Mouse (Mus musculus) olfactory bulb, adult 2 months (tissue): ENCODE measurements at regions not wholly inside any gene's neighbourhood (a gene's known extent, or its start where the extent isn't known, plus 50 kb on each side); places are given as distances from the start of the nearest gene placed in this dataset.

Experiments used
- CTCF ChIP-seq: fragments of 200-500 bp; IDR thresholded peaks from 2 replicates; pipeline ENCODE4 v1.5.1; 2012; ENCODE audit warnings: low read depth, mild to moderate bottlenecking, low read length, moderate library complexity; ENCODE audit not compliant: insufficient read depth
- POLR2A ChIP-seq: fragments of 200-500 bp; IDR thresholded peaks from 2 replicates; pipeline ENCODE4 v1.6.1; 2012; ENCODE audit warnings: mild to moderate bottlenecking, low read depth, low read length, moderate library complexity; ENCODE audit not compliant: insufficient read depth

DNA sequence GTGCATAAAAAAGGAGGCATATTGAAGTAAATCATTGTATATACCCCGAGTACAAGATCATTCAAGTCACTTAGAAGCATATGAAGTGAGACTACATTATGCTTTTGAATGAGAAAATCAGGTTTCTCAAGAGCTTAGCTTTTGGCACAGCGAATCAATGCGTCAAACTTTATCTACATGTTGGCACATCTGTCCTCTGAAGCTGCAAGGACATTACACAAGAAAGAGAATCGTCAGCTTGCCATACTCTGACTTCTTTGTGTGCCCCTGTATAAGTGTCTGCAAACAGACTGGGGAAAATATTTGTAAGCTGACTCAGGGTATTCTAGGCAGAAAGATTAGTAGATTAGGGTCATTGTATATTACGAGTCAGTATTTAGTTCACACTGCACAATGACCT is 57.7 kb upstream of the F13a1 start:
- TF ChIP-seq CTCF, result no peak
- TF ChIP-seq POLR2A, result no peak
